Mouse (Mus musculus) stomach, postnatal 0 days (tissue): ENCODE measurements around the gene B4galt1.

Experiments
- CTCF ChIP-seq: IDR thresholded peaks from 2 replicates; pipeline ENCODE4 v1.5.1; 2016; ENCODE audit warnings: antibody characterized with exemption, low read depth, mild to moderate bottlenecking, moderate library complexity
- EP300 ChIP-seq: optimal IDR thresholded peaks from 2 replicates; pipeline ENCODE3; 2016; ENCODE audit warnings: antibody characterized with exemption

GRCm38 (mm10) chr4:40884282-40885165 is 30.7 kb upstream of the B4galt1 start:
- no peak for TF ChIP-seq CTCF
- no peak for TF ChIP-seq EP300
